Mouse (Mus musculus): ENCODE data around the gene Rcbtb2. TPM values are rescaled to one million over a fixed set of nuclear protein-coding genes. Genes with fewer than 3 reads are reported as not detected.

Rcbtb2 gene
- polyA plus RNA-seq, 1 experiment, result 14.4 TPM

GRCm38 (mm10) chr14:73122211-73122922, 470 bp upstream of the Rcbtb2 start:
- no peak overlapping the region for H3K4me3 ChIP-seq (ENCODE audit: extremely low read depth, insufficient read depth, insufficient read length)
- H3K27me3 ChIP-seq (ENCODE audit: control insufficient read depth, insufficient read depth, low read length), result no peaks in the 10 kb centered on the region
- H3K27ac ChIP-seq (ENCODE audit: insufficient read depth, low read length), result peak overlapping the region; percentile 68

GRCm38 (mm10) chr14:73123381-73123780, 544 bp downstream of the Rcbtb2 start:
- 20% methylated on average over 9 of the region's 9 CpGs for WGBS
- Histone ChIP-seq H3K27ac (ENCODE audit: insufficient read depth, low read length) (peak overlapping the region; percentile 19), H3K36me3 (ENCODE audit: control insufficient read depth, insufficient read depth, low read length) (no peaks in the 10 kb centered on the region), H3K4me3 (ENCODE audit: extremely low read depth, insufficient read depth, insufficient read length) (no peak overlapping the region), H3K27me3 (ENCODE audit: control insufficient read depth, insufficient read depth, low read length) (no peaks in the 10 kb centered on the region), H3K4me1 (ENCODE audit: control insufficient read depth, insufficient read depth, insufficient read length) (peaks cover 31% of the 10 kb centered on the region; the same call in 1 of the 2 replicates)
- no peak for TF ChIP-seq POLR2A (IDR thresholded peaks at IDR 0.05; ENCODE audit: low read depth, low read length)
- no peak for TF ChIP-seq CTCF (IDR thresholded peaks at IDR 0.05; ENCODE audit: extremely low read depth, insufficient read depth, insufficient read length, insufficient replicate concordance)
- no peak for DNase-seq (ENCODE audit: low read depth in 1 of 2, low spot score in 2 of 2)

More at GRCm38 (mm10) chr14:73122211-73122922, 470 bp upstream of the Rcbtb2 start:
- no peak for DNase-seq (ENCODE audit: low read depth in 1 of 2, low spot score in 2 of 2)
- TF ChIP-seq POLR2A (IDR thresholded peaks at IDR 0.05; ENCODE audit: low read depth, low read length), result no peak
- no peak for TF ChIP-seq CTCF (IDR thresholded peaks at IDR 0.05; ENCODE audit: extremely low read depth, insufficient read depth, insufficient read length, insufficient replicate concordance)
- H3K4me1 ChIP-seq (ENCODE audit: control insufficient read depth, insufficient read depth, insufficient read length), result peaks cover 38% of the 10 kb centered on the region; the same call in 1 of the 2 replicates
- 12% methylated on average over 4 of the region's 4 CpGs for WGBS
- no peaks in the 10 kb centered on the region for H3K36me3 ChIP-seq (ENCODE audit: control insufficient read depth, insufficient read depth, low read length)

GRCm38 (mm10) chr14:73123786-73124185, 949 bp downstream of the Rcbtb2 start:
- Histone ChIP-seq H3K36me3 (ENCODE audit: control insufficient read depth, insufficient read depth, low read length) (no peaks in the 10 kb centered on the region), H3K4me3 (ENCODE audit: extremely low read depth, insufficient read depth, insufficient read length) (no peak overlapping the region), H3K27me3 (ENCODE audit: control insufficient read depth, insufficient read depth, low read length) (no peaks in the 10 kb centered on the region), H3K27ac (ENCODE audit: insufficient read depth, low read length) (peak overlapping the region; percentile 21; the same call in 1 of the 2 replicates), H3K4me1 (ENCODE audit: control insufficient read depth, insufficient read depth, insufficient read length) (peaks cover 27% of the 10 kb centered on the region; the same call in 1 of the 2 replicates)
- peak in 1 of 2 experiments; percentile 42 for DNase-seq (ENCODE audit: low read depth in 1 of 2, low spot score in 2 of 2)
- no peak for TF ChIP-seq CTCF (IDR thresholded peaks at IDR 0.05; ENCODE audit: extremely low read depth, insufficient read depth, insufficient read length, insufficient replicate concordance)
- TF ChIP-seq POLR2A (IDR thresholded peaks at IDR 0.05; ENCODE audit: low read depth, low read length), result no peak
- WGBS, result 3% methylated on average over 9 of the region's 9 CpGs

- H3K27ac ChIP-seq (ENCODE audit: insufficient read depth, low read length), result no peak overlapping the region
These were observed 7.7 kb downstream of the Rcbtb2 start for GRCm38 (mm10) chr14:73130519-73130918.

GRCm38 (mm10) chr14:73131856-73132410, 9.1 kb downstream of the Rcbtb2 start:
- TF ChIP-seq POLR2A (IDR thresholded peaks at IDR 0.05; ENCODE audit: low read depth, low read length) (no peak), CTCF (IDR thresholded peaks at IDR 0.05; ENCODE audit: extremely low read depth, insufficient read depth, insufficient read length, insufficient replicate concordance) (no peak)
- Histone ChIP-seq H3K4me1 (ENCODE audit: control insufficient read depth, insufficient read depth, insufficient read length) (no peaks in the 10 kb centered on the region; the same call in 1 of the 2 replicates), H3K36me3 (ENCODE audit: control insufficient read depth, insufficient read depth, low read length) (no peaks in the 10 kb centered on the region), H3K4me3 (ENCODE audit: extremely low read depth, insufficient read depth, insufficient read length) (no peak overlapping the region), H3K27me3 (ENCODE audit: control insufficient read depth, insufficient read depth, low read length) (no peaks in the 10 kb centered on the region), H3K27ac (ENCODE audit: insufficient read depth, low read length) (no peak overlapping the region)
- WGBS, result 93% methylated on average over 16 of the region's 16 CpGs
- DNase-seq (ENCODE audit: low read depth in 1 of 2, low spot score in 2 of 2), result no peak

More at GRCm38 (mm10) chr14:73130519-73130918, 7.7 kb downstream of the Rcbtb2 start:
- Histone ChIP-seq H3K4me3 (ENCODE audit: extremely low read depth, insufficient read depth, insufficient read length) (no peak overlapping the region), H3K27me3 (ENCODE audit: control insufficient read depth, insufficient read depth, low read length) (no peaks in the 10 kb centered on the region), H3K4me1 (ENCODE audit: control insufficient read depth, insufficient read depth, insufficient read length) (no peaks in the 10 kb centered on the region; the same call in 1 of the 2 replicates), H3K36me3 (ENCODE audit: control insufficient read depth, insufficient read depth, low read length) (no peaks in the 10 kb centered on the region)
- TF ChIP-seq POLR2A (IDR thresholded peaks at IDR 0.05; ENCODE audit: low read depth, low read length), result no peak
- TF ChIP-seq CTCF (IDR thresholded peaks at IDR 0.05; ENCODE audit: extremely low read depth, insufficient read depth, insufficient read length, insufficient replicate concordance), result no peak
- 69% methylated on average over 5 of the region's 5 CpGs for WGBS
- no peak for DNase-seq (ENCODE audit: low read depth in 1 of 2, low spot score in 2 of 2)

GRCm38 (mm10) chr14:73132731-73133130, 9.9 kb downstream of the Rcbtb2 start:
- Histone ChIP-seq H3K4me3 (ENCODE audit: extremely low read depth, insufficient read depth, insufficient read length) (no peak overlapping the region), H3K36me3 (ENCODE audit: control insufficient read depth, insufficient read depth, low read length) (no peaks in the 10 kb centered on the region), H3K27ac (ENCODE audit: insufficient read depth, low read length) (no peak overlapping the region), H3K27me3 (ENCODE audit: control insufficient read depth, insufficient read depth, low read length) (no peaks in the 10 kb centered on the region), H3K4me1 (ENCODE audit: control insufficient read depth, insufficient read depth, insufficient read length) (no peaks in the 10 kb centered on the region; the same call in 1 of the 2 replicates)
- TF ChIP-seq POLR2A (IDR thresholded peaks at IDR 0.05; ENCODE audit: low read depth, low read length) (no peak), CTCF (IDR thresholded peaks at IDR 0.05; ENCODE audit: extremely low read depth, insufficient read depth, insufficient read length, insufficient replicate concordance) (no peak)
- DNase-seq (ENCODE audit: low read depth in 1 of 2, low spot score in 2 of 2), result no peak
- WGBS, result 83% methylated on average over 4 of the region's 4 CpGs
